Comparison of ENCODE assay signal across 14 mouse cellular contexts in genomic region chr8:19588715-19589114, GRCm38 (mm10).
DNase-seq lines count a peak whose midpoint lies in the region; ATAC-seq and TF ChIP-seq lines count a peak whose summit lies in the region.
"Had no signal": no experiment of that assay in that cellular context is flagged by ENCODE, and none has a peak within 500 bp of the region (broad histone marks: within the 10 kb centered on the region; RNA-seq: fewer than 3 reads in every experiment).

No protein-coding gene starts in this region.

- in situ Hi-C loops in CH12.LX (cut with MboI; ENCODE audit: low pct_ligation_motif_present, low pct_unique_long_range_greater_than_20kb, low sequenced_read_pairs) (no loop called here), Patski (cut with MboI; ENCODE audit: low pct_unique_long_range_greater_than_20kb) (no loop called here)

- dilution Hi-C loops in CH12.LX (cut with MboI; ENCODE audit: extremely low pct_ligation_motif_present, extremely low pct_unique_long_range_greater_than_20kb, low sequenced_read_pairs) = no loop called here

- WGBS in kidney, embryonic 15.5 days = 70% methylated on average over 5 of the region's 5 CpGs

- DNase-seq in kidney, postnatal 10 days = peak; percentile 3
- peak; percentile 11 for DNase-seq in 416B (ENCODE audit: low read depth)
- peak; percentile 7 for DNase-seq in CH12.LX (ENCODE audit: extremely low read depth)
- no peak for DNase-seq in Patski (ENCODE audit: low read depth, low spot score)
- no peak for DNase-seq in left cerebral cortex, adult 11 months (ENCODE audit: low spot score)
- no peak for DNase-seq in left cerebral cortex, postnatal 10 days (ENCODE audit: extremely low spot score in 1 of 2, low spot score in 2 of 2)
- no peak for DNase-seq in cerebellum, postnatal 4 days (ENCODE audit: low spot score in 2 of 2)
- DNase-seq: cerebellum, adult 18-20 months; thymus, postnatal 14 days had no signal

- no peaks in the 10 kb centered on the region for H3K4me1 ChIP-seq in kidney, embryonic 15.5 days
- H3K4me1 ChIP-seq in CH12.LX (ENCODE audit: control insufficient read depth in 1 of 2, insufficient read depth in 2 of 2) = no peaks in the 10 kb centered on the region
- H3K4me1 ChIP-seq: forebrain, embryonic 12.5 days; limb, embryonic 15.5 days; megakaryocyte, embryonic 14.5 days; neural tube, embryonic 12.5 days had no signal

- H3K27me3 ChIP-seq in kidney, embryonic 15.5 days = no peaks in the 10 kb centered on the region
- peaks cover 26% of the 10 kb centered on the region for H3K27me3 ChIP-seq in CH12.LX (replicated peaks)
- H3K27me3 ChIP-seq in Patski = no peaks in the 10 kb centered on the region
- H3K27me3 ChIP-seq: forebrain, embryonic 12.5 days; limb, embryonic 15.5 days; megakaryocyte, embryonic 14.5 days; neural tube, embryonic 12.5 days had no signal

- H3K79me2 ChIP-seq in CH12.LX (replicated peaks; ENCODE audit: control insufficient read depth, extremely low read depth, insufficient read depth, poor library complexity, severe bottlenecking) = no peaks in the 10 kb centered on the region

- peak; percentile 16 for TF ChIP-seq RAD21 in CH12.LX (IDR thresholded peaks at IDR 0.05; ENCODE audit: low read depth, low read length)

- H3K4me2 ChIP-seq in kidney, embryonic 15.5 days = no peak overlapping the region
- no peak overlapping the region for H3K4me2 ChIP-seq in CH12.LX (ENCODE audit: insufficient read depth, low read depth, poor library complexity, severe bottlenecking)
- H3K4me2 ChIP-seq: forebrain, embryonic 12.5 days; limb, embryonic 15.5 days; neural tube, embryonic 12.5 days had no signal

- H3K9me3 ChIP-seq in kidney, embryonic 15.5 days (replicated peaks) = 0 out of 2 replicates have a peak, but pooled peaks cover 4% of the 10 kb centered on the region
- peaks cover 6% of the 10 kb centered on the region for H3K9me3 ChIP-seq in CH12.LX (replicated peaks; ENCODE audit: low read length)
- H3K9me3 ChIP-seq: limb, embryonic 15.5 days had no signal

- POLR2A ChIA-PET in Patski (lab: Charles Lee) = no interaction called here

- CTCF ChIA-PET in Patski (lab: Charles Lee) = no interaction called here

- H3K4me3 ChIP-seq in kidney, embryonic 15.5 days (replicated peaks) = no peak overlapping the region
- no peak overlapping the region for H3K4me3 ChIP-seq in CH12.LX (replicated peaks in 1 of 3; ENCODE audit: low read depth in 2 of 3, low read length in 2 of 3, poor library complexity in 1 of 3)
- H3K4me3 ChIP-seq: forebrain, embryonic 12.5 days; limb, embryonic 15.5 days; megakaryocyte, embryonic 14.5 days; neural tube, embryonic 12.5 days had no signal

- ATAC-seq in kidney, embryonic 15.5 days (replicated peaks; ENCODE audit: low FRiP score) = no peak
- ATAC-seq in Patski = no peak

- intact Hi-C loops in left cerebral cortex, postnatal 10 days (cut with DNase I) = no loop called here

- no peaks in the 10 kb centered on the region for H3K36me3 ChIP-seq in kidney, embryonic 15.5 days
- H3K36me3 ChIP-seq in CH12.LX (replicated peaks in 1 of 2; ENCODE audit: control insufficient read depth in 1 of 2, insufficient read depth in 1 of 2, low read length in 1 of 2) = no peaks in the 10 kb centered on the region
- H3K36me3 ChIP-seq: forebrain, embryonic 12.5 days; limb, embryonic 15.5 days; neural tube, embryonic 12.5 days had no signal

- no peak for TF ChIP-seq EP300 in CH12.LX (IDR thresholded peaks at IDR 0.05; ENCODE audit: low read length)

- TF ChIP-seq POLR2A in CH12.LX (IDR thresholded peaks at IDR 0.05; ENCODE audit: low read depth, low read length) = no peak

- H3K9ac ChIP-seq in kidney, embryonic 15.5 days = no peak overlapping the region
- H3K9ac ChIP-seq in CH12.LX (ENCODE audit: insufficient read depth, low read depth) = no peak overlapping the region
- H3K9ac ChIP-seq: forebrain, embryonic 12.5 days; limb, embryonic 15.5 days; neural tube, embryonic 12.5 days had no signal

- TF ChIP-seq CTCF in CH12.LX (conservative IDR thresholded peaks at IDR 0.05 in 1 of 2, IDR thresholded peaks at IDR 0.05 in 1 of 2; ENCODE audit: low read depth in 2 of 2, low read length in 2 of 2) (peak; percentile 24 to 42; a peak in 3 of 4 replicates), Patski (IDR thresholded peaks at IDR 0.05) (peak; percentile 34)

- no peak overlapping the region for H3K27ac ChIP-seq in kidney, embryonic 15.5 days
- no peak overlapping the region for H3K27ac ChIP-seq in CH12.LX (ENCODE audit: insufficient read depth, low read depth)
- H3K27ac ChIP-seq: forebrain, embryonic 12.5 days; limb, embryonic 15.5 days; neural tube, embryonic 12.5 days had no signal

TF ChIP-seq in CH12.LX, 34 proteins besides CTCF, POLR2A, EP300 and RAD21:
- TF ChIP-seq PAX5 (IDR thresholded peaks at IDR 0.05; ENCODE audit: low read length) (no peak), SMC3 (IDR thresholded peaks at IDR 0.05; ENCODE audit: low read depth, low read length) (peak; percentile 18; the same call in 1 of the 2 replicates), IRF4 (IDR thresholded peaks at IDR 0.05; ENCODE audit: low read depth, low read length) (no peak)

Comparison
In these comparisons a context has a peak if more than half of its experiments do, and no peak if none do; other contexts are left out.
1. DNase-seq: peak in kidney, postnatal 10 days (single experiment), 416B (single experiment) and CH12.LX (single experiment); none in Patski (single experiment), left cerebral cortex, adult 11 months (single experiment), left cerebral cortex, postnatal 10 days (0 of 2) and cerebellum, postnatal 4 days (0 of 2).